Mouse (Mus musculus) erythroblast, embryonic 14.5 days (primary cell): ENCODE results near the gene Tm7sf3. TPM values are rescaled to one million over a fixed set of nuclear protein-coding genes. Genes with fewer than 3 reads are reported as not detected.

ENCODE experiments used
- H3K27me3 ChIP-seq: 2 replicates; pipeline ENCODE4 v1.6.1; 2012; ENCODE audit warnings: inconsistent platforms; ENCODE audit not compliant: control insufficient read depth
- H3K36me3 ChIP-seq: 2 replicates; pipeline ENCODE4 v1.6.1; 2012; ENCODE audit warnings: mild to moderate bottlenecking, inconsistent platforms; ENCODE audit not compliant: control insufficient read depth
- H3K4me1 ChIP-seq: 2 replicates; pipeline ENCODE4 v1.6.1; 2012; ENCODE audit warnings: inconsistent platforms; ENCODE audit not compliant: control insufficient read depth
- H3K4me3 ChIP-seq: replicated peaks from 2 replicates; pipeline ENCODE3; 2012; ENCODE audit warnings: moderate library complexity, mild to moderate bottlenecking, inconsistent platforms
- H3K9me3 ChIP-seq: 2 replicates; pipeline ENCODE4 v1.6.1; 2012; ENCODE audit warnings: low read length, inconsistent platforms, mixed read lengths; ENCODE audit not compliant: control insufficient read depth
- GATA1 ChIP-seq: IDR thresholded peaks from 2 replicates; pipeline ENCODE4 v1.6.1; 2012; ENCODE audit warnings: low read length, inconsistent platforms, mixed read lengths
- TAL1 ChIP-seq: IDR thresholded peaks from 3 replicates; pipeline ENCODE4 v1.6.1; 2012; ENCODE audit warnings: low read length, inconsistent platforms, mixed read lengths
- polyA plus RNA-seq: library from polyadenylated mRNA; stranded (reverse); fragments of >175 nt; gene quantifications from 2 replicates; pipeline ENCODE4 v1.2.3, GENCODE M21; 2012

Tm7sf3 gene
- polyA plus RNA-seq, 1 experiment = 0.97 TPM

- no peaks in the 10 kb centered on the region for H3K4me1 ChIP-seq
- no peak overlapping the region for H3K4me3 ChIP-seq
- peaks cover 7% of the 10 kb centered on the region for H3K9me3 ChIP-seq
- no peaks in the 10 kb centered on the region for H3K36me3 ChIP-seq
- TF ChIP-seq TAL1 (no peak), GATA1 (no peak)
- H3K27me3 ChIP-seq = no peaks in the 10 kb centered on the region; the same call in 1 of the 2 replicates
Measured at GRCm38 (mm10) chr6:146674881-146675536, 32.4 kb upstream of the Tm7sf3 start.

- H3K4me1 ChIP-seq = no peaks in the 10 kb centered on the region
Measured at GRCm38 (mm10) chr6:146674420-146674819, 31.8 kb upstream of the Tm7sf3 start.

GRCm38 (mm10) chr6:146673696-146674095, 31.1 kb upstream of the Tm7sf3 start:
- Histone ChIP-seq H3K36me3 (no peaks in the 10 kb centered on the region), H3K4me1 (no peaks in the 10 kb centered on the region), H3K4me3 (no peak overlapping the region), H3K27me3 (no peaks in the 10 kb centered on the region; the same call in 1 of the 2 replicates), H3K9me3 (peaks cover 8% of the 10 kb centered on the region)
- TF ChIP-seq GATA1 (no peak), TAL1 (no peak)

More at GRCm38 (mm10) chr6:146674420-146674819, 31.8 kb upstream of the Tm7sf3 start:
- Histone ChIP-seq H3K36me3 (no peaks in the 10 kb centered on the region), H3K4me3 (no peak overlapping the region), H3K9me3 (peaks cover 8% of the 10 kb centered on the region), H3K27me3 (no peaks in the 10 kb centered on the region; the same call in 1 of the 2 replicates)
- TF ChIP-seq TAL1 (no peak), GATA1 (no peak)

- H3K4me3 ChIP-seq = no peak overlapping the region
- H3K9me3 ChIP-seq = peaks cover 8% of the 10 kb centered on the region
- H3K36me3 ChIP-seq = no peaks in the 10 kb centered on the region
- H3K27me3 ChIP-seq = no peaks in the 10 kb centered on the region; the same call in 1 of the 2 replicates
- H3K4me1 ChIP-seq = no peaks in the 10 kb centered on the region
- no peak for TF ChIP-seq GATA1
- no peak for TF ChIP-seq TAL1
Measured at GRCm38 (mm10) chr6:146672106-146672505, 29.5 kb upstream of the Tm7sf3 start.

GRCm38 (mm10) chr6:146670956-146671855, 28.6 kb upstream of the Tm7sf3 start:
- no peaks in the 10 kb centered on the region; the same call in 1 of the 2 replicates for H3K27me3 ChIP-seq
- H3K36me3 ChIP-seq = no peaks in the 10 kb centered on the region
- no peaks in the 10 kb centered on the region for H3K4me1 ChIP-seq
- H3K9me3 ChIP-seq = peaks cover 8% of the 10 kb centered on the region
- H3K4me3 ChIP-seq = no peak overlapping the region
- TF ChIP-seq TAL1 (no peak), GATA1 (no peak)

- Histone ChIP-seq H3K4me3 (no peak overlapping the region), H3K4me1 (no peaks in the 10 kb centered on the region), H3K27me3 (no peaks in the 10 kb centered on the region), H3K36me3 (no peaks in the 10 kb centered on the region), H3K9me3 (peaks cover 8% of the 10 kb centered on the region)
- TF ChIP-seq GATA1 (no peak), TAL1 (no peak)
Measured at GRCm38 (mm10) chr6:146668606-146669005, 26.0 kb upstream of the Tm7sf3 start.

- TF ChIP-seq TAL1 (no peak), GATA1 (no peak)
- no peaks in the 10 kb centered on the region for H3K36me3 ChIP-seq
- peaks cover 8% of the 10 kb centered on the region for H3K9me3 ChIP-seq
- H3K4me3 ChIP-seq = no peak overlapping the region
- no peaks in the 10 kb centered on the region for H3K27me3 ChIP-seq
- H3K4me1 ChIP-seq = no peaks in the 10 kb centered on the region
Measured at GRCm38 (mm10) chr6:146666811-146667210, 24.2 kb upstream of the Tm7sf3 start.

GRCm38 (mm10) chr6:146665408-146665807, 22.8 kb upstream of the Tm7sf3 start:
- Histone ChIP-seq H3K27me3 (no peaks in the 10 kb centered on the region), H3K36me3 (no peaks in the 10 kb centered on the region), H3K4me1 (no peaks in the 10 kb centered on the region), H3K9me3 (peaks cover 5% of the 10 kb centered on the region), H3K4me3 (no peak overlapping the region)
- no peak for TF ChIP-seq TAL1
- no peak for TF ChIP-seq GATA1

- no peak overlapping the region for H3K4me3 ChIP-seq
- TF ChIP-seq GATA1 (no peak), TAL1 (no peak)
- no peaks in the 10 kb centered on the region for H3K36me3 ChIP-seq
- no peaks in the 10 kb centered on the region for H3K4me1 ChIP-seq
- H3K27me3 ChIP-seq = no peaks in the 10 kb centered on the region
- peaks cover under 1% of the 10 kb centered on the region for H3K9me3 ChIP-seq
Measured at GRCm38 (mm10) chr6:146664917-146665316, 22.3 kb upstream of the Tm7sf3 start.
